Mouse (Mus musculus) myocyte (in vitro differentiated cells): ENCODE data around the gene Gsg1. TPM values are rescaled to one million over a fixed set of nuclear protein-coding genes. Genes with fewer than 3 reads are reported as not detected.
A peak's percentile ranks its signal among the peaks of the same experiment; 100 is the strongest.

Experiments used
- H3K27me3 ChIP-seq: one replicate; pipeline ENCODE4 v1.6.1; 2011; ENCODE audit not compliant: control insufficient read depth, insufficient read depth, insufficient read length
- H3K36me3 ChIP-seq: one replicate; pipeline ENCODE4 v1.6.1; 2011; ENCODE audit not compliant: control insufficient read depth, insufficient read depth
- H3K4me2 ChIP-seq: one replicate; pipeline ENCODE4 v1.6.1; 2011; ENCODE audit warnings: low read depth, control low read depth
- H3K4me3 ChIP-seq: one replicate; pipeline ENCODE4 v1.5.1; 2011; ENCODE audit warnings: mild to moderate bottlenecking, control low read depth, moderate library complexity
- H3K79me2 ChIP-seq: one replicate; pipeline ENCODE4 v1.6.1; 2011; ENCODE audit not compliant: control insufficient read depth, insufficient read depth
- H3ac ChIP-seq: one replicate; pipeline ENCODE4 v1.6.1; 2011; ENCODE audit not compliant: control insufficient read depth, insufficient read length
- CEBPB ChIP-seq: IDR thresholded peaks from 2 replicates; pipeline ENCODE4 v1.6.1; 2011; ENCODE audit warnings: mild to moderate bottlenecking, moderate library complexity; ENCODE audit not compliant: poor library complexity, insufficient read depth, severe bottlenecking
- E2F4 ChIP-seq: IDR thresholded peaks from one replicate; pipeline ENCODE4 v1.6.1; 2011; ENCODE audit warnings: mild to moderate bottlenecking, control low read depth, moderate library complexity; ENCODE audit not compliant: insufficient read depth
- MAX ChIP-seq: IDR thresholded peaks from one replicate; pipeline ENCODE4 v1.6.1; 2011; ENCODE audit warnings: low read depth, mild to moderate bottlenecking, control low read depth
- MYOD1 ChIP-seq, 3 experiments: IDR thresholded peaks; one replicate each; pipeline ENCODE4 v1.6.1; 2011; ENCODE audit warnings: control low read depth in 2 of 3, low read depth in 2 of 3, mild to moderate bottlenecking in 2 of 3, moderate library complexity in 1 of 3; ENCODE audit not compliant: insufficient read length in 2 of 3, control insufficient read depth in 1 of 3
- MYOG ChIP-seq, 3 experiments: IDR thresholded peaks; one replicate each; pipeline ENCODE4 v1.6.1; 2011; ENCODE audit warnings: control low read depth in 2 of 3, low read depth in 2 of 3, mild to moderate bottlenecking in 2 of 3; ENCODE audit not compliant: insufficient read length in 2 of 3, control insufficient read depth in 1 of 3, insufficient read depth in 1 of 3
- POLR2A ChIP-seq: IDR thresholded peaks from one replicate; pipeline ENCODE4 v1.6.1; 2011; ENCODE audit warnings: low read depth, mild to moderate bottlenecking, control low read depth, moderate library complexity; ENCODE audit not compliant: insufficient read length
- POLR2AphosphoS2 ChIP-seq: IDR thresholded peaks from one replicate; pipeline ENCODE4 v1.6.1; 2011; ENCODE audit warnings: low read depth, control low read depth; ENCODE audit not compliant: insufficient read length
- REST ChIP-seq: IDR thresholded peaks from one replicate; pipeline ENCODE4 v1.6.1; 2011; ENCODE audit warnings: mild to moderate bottlenecking, control low read depth, moderate library complexity; ENCODE audit not compliant: insufficient read depth, insufficient read length
- SRF ChIP-seq: IDR thresholded peaks from one replicate; pipeline ENCODE4 v1.6.1; 2011; ENCODE audit warnings: low read depth; ENCODE audit not compliant: control insufficient read depth, insufficient read length
- TCF12 ChIP-seq: IDR thresholded peaks from one replicate; pipeline ENCODE4 v1.6.1; 2011; ENCODE audit warnings: mild to moderate bottlenecking, control low read depth; ENCODE audit not compliant: poor library complexity, insufficient read depth, severe bottlenecking
- TCF3 ChIP-seq: IDR thresholded peaks from one replicate; pipeline ENCODE4 v1.6.1; 2011; ENCODE audit warnings: low read depth, control low read depth; ENCODE audit not compliant: insufficient read length
- USF1 ChIP-seq: IDR thresholded peaks from one replicate; pipeline ENCODE4 v1.6.1; 2011; ENCODE audit warnings: low read depth, mild to moderate bottlenecking, control low read depth, moderate library complexity
- polyA plus RNA-seq: library from polyadenylated mRNA; unstranded; fragments of >200 nt; fragmentation: generic; extraction: Trizol; gene quantifications from one replicate; pipeline ENCODE4 v1.2.1, GENCODE M21; 2012; ENCODE audit warnings: missing spikeins

The Gsg1 gene
- 0.04 TPM for polyA plus RNA-seq

GRCm38 (mm10) chr6:135254153-135254552, at the start of gene Gsg1:
Gene Gsg1, minus strand, starts transcription at chr6:135254351.
- peak within 1 kb of the TSS; percentile 62 for H3K4me2 ChIP-seq
- H3ac ChIP-seq = no peak within 1 kb of the TSS
- H3K4me3 ChIP-seq = no peak within 1 kb of the TSS
- H3K79me2 ChIP-seq = no peaks in the 10 kb centered on the region
- TF ChIP-seq SRF = no peak
- TF ChIP-seq TCF3 = no peak
- no peak for TF ChIP-seq MYOG (IDR thresholded peaks at IDR 0.05; ENCODE audit: control insufficient read depth in 1 of 3, insufficient read depth in 1 of 3, insufficient read length in 2 of 3, low read depth in 2 of 3)
- no peak for TF ChIP-seq POLR2A
- TF ChIP-seq E2F4 = no peak
- no peak for TF ChIP-seq MAX
- no peak for TF ChIP-seq CEBPB
- no peak for TF ChIP-seq REST
- TF ChIP-seq MYOD1 (IDR thresholded peaks at IDR 0.05; ENCODE audit: control insufficient read depth in 1 of 3, insufficient read length in 2 of 3, low read depth in 2 of 3) = no peak
- no peak for TF ChIP-seq USF1
- no peak for TF ChIP-seq TCF12
- TF ChIP-seq POLR2AphosphoS2 = no peak
- H3K36me3 ChIP-seq = no peaks in the 10 kb centered on the region
- no peaks in the 10 kb centered on the region for H3K27me3 ChIP-seq

DNA sequence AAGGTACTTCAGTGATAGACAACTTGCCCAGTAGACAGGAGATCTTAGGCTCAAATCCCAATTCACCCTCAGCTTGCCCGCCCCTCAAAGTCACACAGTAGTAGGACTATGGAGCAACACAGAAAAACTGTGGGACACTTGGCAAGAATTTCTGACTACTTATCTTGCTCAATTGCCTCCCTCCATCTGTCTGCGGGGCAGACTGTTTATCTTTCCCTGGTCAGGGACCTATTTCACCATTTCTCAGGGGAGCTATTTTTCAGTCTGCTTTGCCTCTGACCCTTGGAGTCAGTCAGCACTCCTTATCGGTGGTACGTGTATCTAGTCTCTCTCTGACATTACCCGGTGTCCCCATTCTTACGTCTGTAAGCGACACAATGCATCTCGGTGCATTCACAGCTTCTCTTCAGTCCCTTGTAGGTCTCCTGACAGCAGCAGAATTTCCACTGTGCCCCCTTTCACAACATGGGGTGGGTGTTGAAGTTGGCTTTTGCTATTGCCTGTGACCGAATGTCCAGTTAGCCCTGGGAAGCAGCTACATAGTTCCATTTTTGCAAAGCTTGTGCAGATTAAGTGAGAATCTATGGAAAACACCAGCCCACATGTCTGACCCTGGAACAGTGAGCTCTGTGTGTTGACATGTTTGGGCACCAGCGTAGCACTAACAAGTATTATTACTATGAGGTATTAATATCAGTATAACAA, 48.4 kb upstream of the Gsg1 start:
- no peak for TF ChIP-seq SRF
- TF ChIP-seq REST = no peak
- TF ChIP-seq CEBPB = no peak
- no peak for TF ChIP-seq USF1
- no peak for TF ChIP-seq MAX
- TF ChIP-seq E2F4 = no peak
- TF ChIP-seq MYOD1 (IDR thresholded peaks at IDR 0.05; ENCODE audit: control insufficient read depth in 1 of 3, insufficient read length in 2 of 3, low read depth in 2 of 3) = no peak
- no peak for TF ChIP-seq MYOG (IDR thresholded peaks at IDR 0.05; ENCODE audit: control insufficient read depth in 1 of 3, insufficient read depth in 1 of 3, insufficient read length in 2 of 3, low read depth in 2 of 3)
- no peak for TF ChIP-seq TCF12
- TF ChIP-seq TCF3 = no peak
- TF ChIP-seq POLR2A = no peak
- TF ChIP-seq POLR2AphosphoS2 = no peak
- Histone ChIP-seq H3ac (no peak overlapping the region), H3K36me3 (no peaks in the 10 kb centered on the region), H3K27me3 (no peaks in the 10 kb centered on the region), H3K79me2 (no peaks in the 10 kb centered on the region), H3K4me3 (no peak overlapping the region), H3K4me2 (no peak overlapping the region)

DNA sequence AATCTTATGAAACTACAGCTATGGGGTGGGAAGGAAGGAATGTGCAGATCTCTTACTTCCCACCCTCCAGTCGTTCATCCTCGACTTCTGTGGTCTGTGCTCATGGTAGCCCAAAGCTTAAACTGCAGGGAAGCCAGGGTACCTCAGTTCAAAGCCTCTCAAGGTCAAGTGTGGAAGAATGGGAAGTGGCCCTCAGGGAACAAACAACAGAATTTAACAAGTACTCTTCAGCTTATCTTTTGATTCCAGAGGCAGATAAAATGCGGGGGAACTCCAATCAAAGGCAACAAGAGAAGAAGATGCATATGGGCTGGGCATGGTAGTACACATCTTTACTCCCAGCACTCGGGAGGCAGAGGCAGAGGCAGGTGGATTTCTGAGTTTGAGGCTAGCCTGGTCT, 46.3 kb upstream of the Gsg1 start:
- TF ChIP-seq REST = no peak
- TF ChIP-seq POLR2A = no peak
- no peak for TF ChIP-seq MYOG (IDR thresholded peaks at IDR 0.05; ENCODE audit: control insufficient read depth in 1 of 3, insufficient read depth in 1 of 3, insufficient read length in 2 of 3, low read depth in 2 of 3)
- TF ChIP-seq TCF12 = no peak
- no peak for TF ChIP-seq MAX
- no peak for TF ChIP-seq POLR2AphosphoS2
- no peak for TF ChIP-seq CEBPB
- no peak for TF ChIP-seq SRF
- no peak for TF ChIP-seq MYOD1 (IDR thresholded peaks at IDR 0.05; ENCODE audit: control insufficient read depth in 1 of 3, insufficient read length in 2 of 3, low read depth in 2 of 3)
- TF ChIP-seq E2F4 = no peak
- TF ChIP-seq TCF3 = no peak
- TF ChIP-seq USF1 = no peak
- Histone ChIP-seq H3K4me2 (no peak overlapping the region), H3K79me2 (no peaks in the 10 kb centered on the region), H3ac (no peak overlapping the region), H3K4me3 (no peak overlapping the region), H3K27me3 (no peaks in the 10 kb centered on the region), H3K36me3 (no peaks in the 10 kb centered on the region)

DNA sequence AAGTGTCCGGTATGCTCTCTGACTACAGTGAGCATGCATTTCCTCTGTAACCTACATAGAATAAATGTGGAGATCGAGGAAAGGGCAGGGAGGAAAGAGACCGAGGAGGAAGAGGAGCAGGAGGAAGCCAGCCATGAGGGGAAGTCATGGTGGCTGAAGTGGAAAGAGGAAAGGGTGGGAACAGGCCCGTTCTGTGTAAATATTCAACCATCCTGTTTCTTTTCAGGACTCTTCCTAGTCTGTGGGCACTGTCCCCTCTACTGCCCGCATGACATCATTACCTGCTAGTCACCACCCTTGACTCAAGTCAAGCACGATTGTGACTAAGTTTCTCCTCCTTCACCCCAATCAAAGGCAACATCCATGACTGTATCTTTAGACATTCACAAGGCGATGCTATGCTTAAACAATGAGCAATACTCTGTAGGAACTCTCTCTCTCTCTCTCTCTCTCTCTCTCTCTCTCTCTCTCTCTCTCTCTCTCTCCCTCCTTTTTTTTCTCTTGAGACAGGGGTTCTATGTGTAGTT, 44.9 kb upstream of the Gsg1 start:
- no peaks in the 10 kb centered on the region for H3K79me2 ChIP-seq
- no peaks in the 10 kb centered on the region for H3K27me3 ChIP-seq
- no peak for TF ChIP-seq TCF3
- TF ChIP-seq TCF12 = no peak
- no peak for TF ChIP-seq REST
- no peak for TF ChIP-seq CEBPB
- no peak for TF ChIP-seq MYOG (IDR thresholded peaks at IDR 0.05; ENCODE audit: control insufficient read depth in 1 of 3, insufficient read depth in 1 of 3, insufficient read length in 2 of 3, low read depth in 2 of 3)
- TF ChIP-seq USF1 = no peak
- TF ChIP-seq MAX = no peak

More for the DNA sequence above, 44.9 kb upstream of the Gsg1 start:
- Histone ChIP-seq H3ac (no peak overlapping the region), H3K4me2 (no peak overlapping the region), H3K4me3 (no peak overlapping the region), H3K36me3 (no peaks in the 10 kb centered on the region)
